Mouse (Mus musculus) megakaryocyte, embryonic 14.5 days (primary cell): Measurements from ENCODE around the gene Cldn19.

ENCODE experiments used
- FLI1 ChIP-seq: IDR thresholded peaks from 2 replicates; pipeline ENCODE4 v1.6.1; 2012; ENCODE audit warnings: low read length, inconsistent platforms, mixed read lengths
- GATA1 ChIP-seq: IDR thresholded peaks from 3 replicates; pipeline ENCODE4 v1.6.1; 2012; ENCODE audit warnings: mixed read lengths, low read length, inconsistent platforms, borderline replicate concordance

DNA sequence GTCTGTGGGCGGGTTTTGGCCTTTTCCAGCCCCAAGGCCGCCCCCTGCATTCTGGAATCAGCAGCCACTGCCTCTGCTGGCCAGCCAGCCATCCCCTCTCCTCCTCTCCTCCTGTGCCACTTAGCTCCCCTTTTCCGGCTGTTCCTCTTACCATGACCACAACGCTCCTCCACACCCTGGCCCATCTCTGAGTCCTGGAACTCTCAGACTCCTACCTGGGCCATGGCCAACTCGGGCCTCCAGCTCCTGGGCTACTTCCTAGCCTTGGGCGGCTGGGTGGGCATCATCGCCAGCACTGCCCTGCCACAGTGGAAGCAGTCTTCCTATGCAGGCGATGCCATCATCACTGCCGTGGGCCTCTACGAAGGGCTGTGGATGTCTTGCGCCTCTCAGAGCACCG, at the start of gene Cldn19:
- TF ChIP-seq GATA1 (no peak), FLI1 (no peak)
